In the genomic region with DNA sequence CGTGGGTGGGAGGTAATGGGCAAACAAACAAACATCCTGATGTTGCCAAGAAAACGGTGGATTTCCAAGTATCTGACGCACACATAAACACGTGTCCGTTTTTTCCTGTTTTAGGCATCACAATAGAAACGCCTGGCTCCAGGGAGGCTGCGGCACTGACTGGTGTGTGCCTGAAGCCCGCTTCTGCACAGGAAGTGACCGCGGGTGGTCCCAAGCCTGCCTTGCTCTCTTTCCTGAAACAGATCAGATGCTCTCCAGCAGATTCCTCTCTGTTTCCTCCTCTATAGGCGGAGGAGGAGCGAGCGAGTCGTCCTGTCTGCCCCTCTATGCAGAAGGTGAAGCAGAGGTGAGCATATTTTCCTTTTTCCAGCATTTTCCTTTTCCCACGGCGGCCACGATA, we compare ENCODE assay signal across 8 mouse cellular contexts.
A peak's percentile ranks its signal among the peaks of the same experiment; 100 is the strongest.
DNase-seq lines count a peak whose midpoint lies in the region; ATAC-seq lines count a peak whose summit lies in the region.
"Had no signal": no experiment of that assay in that cellular context is flagged by ENCODE, and none has a peak within 500 bp of the region (broad histone marks: within the 10 kb centered on the region; RNA-seq: fewer than 3 reads in every experiment).

No protein-coding gene starts in this region.

- peak overlapping the region; percentile 39; the same call in 1 of the 2 replicates for H3K27ac ChIP-seq in embryonic facial prominence, embryonic 13.5 days
- peak overlapping the region; percentile 16; the same call in 1 of the 2 replicates for H3K27ac ChIP-seq in lung, embryonic 15.5 days
- H3K27ac ChIP-seq: neural tube, embryonic 13.5 days had no signal

- peaks cover 14% of the 10 kb centered on the region; the same call in 1 of the 2 replicates for H3K4me1 ChIP-seq in embryonic facial prominence, embryonic 13.5 days
- H3K4me1 ChIP-seq in lung, embryonic 15.5 days, result peaks cover 3% of the 10 kb centered on the region; the same call in 1 of the 2 replicates
- H3K4me1 ChIP-seq: neural tube, embryonic 13.5 days had no signal

- no peak for ATAC-seq in embryonic facial prominence, embryonic 13.5 days (ENCODE audit: insufficient number of reproducible peaks, insufficient read depth, low FRiP score, low TSS enrichment, low read depth)
- ATAC-seq in lung, embryonic 15.5 days (ENCODE audit: borderline replicate concordance, extremely low read depth, low FRiP score, low TSS enrichment), result peak; percentile 73; the same call in 1 of the 2 replicates

- H3K9me3 ChIP-seq in embryonic facial prominence, embryonic 13.5 days, result 0 out of 2 replicates have a peak, but pooled peaks cover 5% of the 10 kb centered on the region
- H3K9me3 ChIP-seq in lung, embryonic 15.5 days, result no peaks in the 10 kb centered on the region
- H3K9me3 ChIP-seq: neural tube, embryonic 13.5 days had no signal

- no peak overlapping the region for H3K4me3 ChIP-seq in embryonic facial prominence, embryonic 13.5 days
- H3K4me3 ChIP-seq in lung, embryonic 15.5 days, result no peak overlapping the region
- H3K4me3 ChIP-seq: neural tube, embryonic 13.5 days had no signal

- H3K4me2 ChIP-seq in embryonic facial prominence, embryonic 13.5 days, result peak overlapping the region; percentile 47
- H3K4me2 ChIP-seq in lung, embryonic 15.5 days, result peak overlapping the region; percentile 43
- H3K4me2 ChIP-seq: neural tube, embryonic 13.5 days had no signal

- H3K36me3 ChIP-seq in embryonic facial prominence, embryonic 13.5 days, result no peaks in the 10 kb centered on the region
- no peaks in the 10 kb centered on the region for H3K36me3 ChIP-seq in lung, embryonic 15.5 days
- H3K36me3 ChIP-seq: neural tube, embryonic 13.5 days had no signal

- WGBS in embryonic facial prominence, embryonic 13.5 days, result 34% methylated on average over 17 of the region's 17 CpGs
- WGBS in lung, embryonic 15.5 days, result 35% methylated on average over 17 of the region's 17 CpGs

- no peaks in the 10 kb centered on the region for H3K27me3 ChIP-seq in embryonic facial prominence, embryonic 13.5 days
- no peaks in the 10 kb centered on the region for H3K27me3 ChIP-seq in lung, embryonic 15.5 days
- H3K27me3 ChIP-seq: neural tube, embryonic 13.5 days had no signal

- H3K9ac ChIP-seq in embryonic facial prominence, embryonic 13.5 days, result no peak overlapping the region
- H3K9ac ChIP-seq in lung, embryonic 15.5 days, result no peak overlapping the region
- H3K9ac ChIP-seq: neural tube, embryonic 13.5 days had no signal

- DNase-seq in adrenal gland, postnatal 25 days, result peak; percentile 34
- DNase-seq in kidney, adult 11 months, result peak; percentile 75
- no peak for DNase-seq in T-cell, adult 2 months (ENCODE audit: low spot score)
- no peak for DNase-seq in B cell, adult 2 months
- DNase-seq in ovary, adult 18-20 months (ENCODE audit: low spot score), result no peak

Comparison
In these comparisons a context has a peak if more than half of its experiments do, and no peak if none do; other contexts are left out.
1. DNase-seq: peak in adrenal gland, postnatal 25 days (single experiment) and kidney, adult 11 months (single experiment); none in T-cell, adult 2 months (single experiment), B cell, adult 2 months (0 of 2) and ovary, adult 18-20 months (single experiment).